Mouse (Mus musculus) MEL (cell line): ENCODE measurements around the gene Napsa.

Source experiments
- CTCF ChIP-seq, 3 experiments: IDR thresholded peaks in 2 of 3; conservative IDR thresholded peaks in 1 of 3; 2 replicates each; pipeline ENCODE4 v1.5.1; 2011 to 2012; ENCODE audit warnings: low read length in 3 of 3, low read depth in 2 of 3, mild to moderate bottlenecking in 2 of 3, improper control_type of control experiment in 1 of 3, inconsistent platforms in 1 of 3, mixed read lengths in 1 of 3, moderate library complexity in 1 of 3; ENCODE audit not compliant: control insufficient read depth in 1 of 3, insufficient read depth in 1 of 3, poor library complexity in 1 of 3, severe bottlenecking in 1 of 3
- EP300 ChIP-seq, 2 experiments: IDR thresholded peaks; 2 replicates each; pipeline ENCODE4 v1.6.1; 2011; ENCODE audit warnings: improper control_type of control experiment in 2 of 2, low read length in 2 of 2, low read depth in 1 of 2, mild to moderate bottlenecking in 1 of 2
- GATA1 ChIP-seq: IDR thresholded peaks from 2 replicates; pipeline ENCODE4 v1.6.1; 2011; ENCODE audit warnings: low read depth, low read length, improper control_type of control experiment
- MYC ChIP-seq: IDR thresholded peaks from 2 replicates; pipeline ENCODE4 v1.6.1; 2011; ENCODE audit warnings: low read depth, mild to moderate bottlenecking, low read length, improper control_type of control experiment, moderate library complexity
- NELFE ChIP-seq: IDR thresholded peaks from 2 replicates; pipeline ENCODE4 v1.6.1; 2011; ENCODE audit warnings: low read depth, low read length, improper control_type of control experiment
- POLR2A ChIP-seq, 2 experiments: IDR thresholded peaks; 2 replicates each; pipeline ENCODE4 v1.6.1; 2011 to 2012; ENCODE audit warnings: low read length in 2 of 2, mild to moderate bottlenecking in 2 of 2, control low read depth in 1 of 2, improper control_type of control experiment in 1 of 2, low read depth in 1 of 2, moderate library complexity in 1 of 2; ENCODE audit not compliant: control insufficient read depth in 1 of 2, insufficient read depth in 1 of 2, poor library complexity in 1 of 2
- POLR2AphosphoS2 ChIP-seq: IDR thresholded peaks from 2 replicates; pipeline ENCODE4 v1.6.1; 2011; ENCODE audit warnings: low read length, improper control_type of control experiment
- RCOR1 ChIP-seq: IDR thresholded peaks from 2 replicates; pipeline ENCODE4 v1.6.1; 2012; ENCODE audit warnings: low read depth, mild to moderate bottlenecking, inconsistent platforms, low read length, improper control_type of control experiment
- SIN3A ChIP-seq: IDR thresholded peaks from 2 replicates; pipeline ENCODE4 v1.6.1; 2012; ENCODE audit warnings: low read length, improper control_type of control experiment, inconsistent platforms
- USF2 ChIP-seq, 2 experiments: IDR thresholded peaks; 2 replicates each; pipeline ENCODE4 v1.6.1; 2011 to 2012; ENCODE audit warnings: improper control_type of control experiment in 2 of 2, low read length in 2 of 2, borderline replicate concordance in 1 of 2, inconsistent platforms in 1 of 2, low read depth in 1 of 2, mild to moderate bottlenecking in 1 of 2; ENCODE audit not compliant: insufficient read depth in 1 of 2

DNA sequence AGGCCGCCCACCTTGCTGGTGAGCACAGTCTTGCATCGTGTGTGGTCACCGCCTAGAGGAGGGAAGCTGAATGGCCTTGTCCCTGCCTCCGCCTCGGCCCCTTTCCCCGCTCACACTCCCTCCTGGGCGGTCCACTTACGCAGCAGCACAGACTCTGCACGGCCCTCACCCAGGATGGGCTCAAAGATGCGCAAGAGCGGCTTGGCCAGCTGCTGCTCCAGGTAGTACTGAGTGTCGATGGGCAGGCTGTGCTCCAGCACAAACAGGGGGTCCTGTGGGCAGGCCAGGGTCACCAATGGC is 38.5 kb upstream of the Napsa start:
- no peak for TF ChIP-seq CTCF (IDR thresholded peaks at IDR 0.05 in 2 of 3, conservative IDR thresholded peaks at IDR 0.05 in 1 of 3; ENCODE audit: control insufficient read depth in 1 of 3, insufficient read depth in 1 of 3, low read depth in 2 of 3, low read length in 3 of 3, poor library complexity in 1 of 3, severe bottlenecking in 1 of 3)
- TF ChIP-seq MYC, result no peak
- no peak for TF ChIP-seq GATA1
- no peak for TF ChIP-seq POLR2A (IDR thresholded peaks at IDR 0.05; ENCODE audit: control insufficient read depth in 1 of 2, insufficient read depth in 1 of 2, low read depth in 1 of 2, low read length in 2 of 2, poor library complexity in 1 of 2)
- no peak for TF ChIP-seq USF2 (IDR thresholded peaks at IDR 0.05; ENCODE audit: borderline replicate concordance in 1 of 2, insufficient read depth in 1 of 2, low read depth in 1 of 2, low read length in 2 of 2)
- no peak for TF ChIP-seq EP300 (IDR thresholded peaks at IDR 0.05; ENCODE audit: low read depth in 1 of 2, low read length in 2 of 2)
- TF ChIP-seq RCOR1, result no peak
- no peak for TF ChIP-seq SIN3A
- no peak for TF ChIP-seq POLR2AphosphoS2
- no peak for TF ChIP-seq NELFE
